Mouse (Mus musculus) spleen, adult 2 months (tissue): ENCODE measurements around the gene Anpep.

ENCODE experiments used
- CTCF ChIP-seq: fragments of 200-500 bp; IDR thresholded peaks from 2 replicates; pipeline ENCODE4 v1.5.1; 2011; ENCODE audit warnings: mild to moderate bottlenecking, inconsistent platforms; ENCODE audit not compliant: insufficient read depth, insufficient read length, insufficient replicate concordance; ENCODE audit errors: extremely low read depth
- POLR2A ChIP-seq: fragments of 200-500 bp; IDR thresholded peaks from 2 replicates; pipeline ENCODE4 v1.6.1; 2011; ENCODE audit warnings: low read depth, low read length, inconsistent platforms

DNA sequence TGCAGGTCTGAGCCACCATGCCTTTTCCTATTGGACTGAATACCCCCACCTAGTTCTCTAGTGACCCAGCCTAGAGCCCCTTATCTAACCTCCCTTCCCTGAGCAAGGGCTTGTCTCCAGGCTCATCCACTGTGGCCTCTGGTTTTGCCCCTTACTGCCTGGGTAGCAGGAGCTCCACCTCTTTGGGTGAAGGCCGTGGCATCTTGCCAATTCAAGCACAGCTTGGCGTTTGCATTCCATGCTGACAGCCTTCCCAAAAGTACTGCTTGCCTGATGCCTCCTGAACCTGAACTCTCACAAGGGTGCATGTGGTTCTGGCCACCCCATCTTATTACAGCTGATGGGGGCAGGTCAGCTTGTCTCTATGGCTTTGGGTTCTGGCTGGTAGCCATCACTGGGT is 57.0 kb downstream of the Anpep start:
- TF ChIP-seq POLR2A (no peak), CTCF (no peak)
